Mouse (Mus musculus): Measurements from ENCODE around the gene Arhgap24.

Arhgap24 gene

GRCm38 (mm10) chr5:102903487-102903886 lies 422.3 kb downstream of the Arhgap24 start:
- DNase-seq = peak; percentile 92

- DNase-seq = peak; percentile 24
These were observed 422.9 kb downstream of the Arhgap24 start for GRCm38 (mm10) chr5:102904066-102904465.

DNA sequence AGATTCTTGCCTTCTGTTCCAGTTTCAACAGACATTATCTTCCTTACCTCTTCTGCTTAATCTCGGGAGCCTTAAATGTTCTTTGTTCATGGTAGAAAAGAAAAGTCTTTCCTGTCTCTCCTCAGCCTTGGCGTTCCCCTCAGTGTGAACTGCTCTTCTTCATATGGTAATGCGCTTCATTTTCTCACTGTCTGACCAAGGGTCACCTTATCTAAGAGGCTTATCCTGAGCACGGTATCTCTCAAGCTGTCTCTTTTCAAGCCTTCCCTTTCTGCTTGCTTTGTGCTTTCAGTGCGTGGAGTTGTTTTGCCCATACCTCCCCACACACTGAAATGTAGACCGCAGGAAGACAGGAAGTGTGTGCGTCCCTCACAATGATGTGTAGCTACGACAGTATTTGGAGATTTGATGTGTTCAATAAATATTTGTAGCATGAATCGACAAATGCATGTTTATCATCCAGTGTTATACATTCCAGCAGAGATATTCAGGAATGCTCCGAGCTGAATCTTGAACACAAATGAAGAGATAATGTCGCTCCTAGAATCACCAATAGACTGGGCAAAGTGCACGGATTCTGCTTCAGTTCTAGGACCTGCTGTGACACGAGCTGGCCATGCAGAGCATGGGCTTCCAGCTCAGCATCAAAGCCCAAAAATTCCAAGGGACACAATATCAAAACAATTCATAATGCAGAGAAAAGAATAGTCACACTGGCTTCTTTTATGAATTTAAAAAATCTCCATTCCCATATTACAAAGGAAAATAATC lies 424.4 kb downstream of the Arhgap24 start:
- DNase-seq = no peak

GRCm38 (mm10) chr5:102920199-102920598 lies 439.0 kb downstream of the Arhgap24 start:
- no peak for DNase-seq

DNA sequence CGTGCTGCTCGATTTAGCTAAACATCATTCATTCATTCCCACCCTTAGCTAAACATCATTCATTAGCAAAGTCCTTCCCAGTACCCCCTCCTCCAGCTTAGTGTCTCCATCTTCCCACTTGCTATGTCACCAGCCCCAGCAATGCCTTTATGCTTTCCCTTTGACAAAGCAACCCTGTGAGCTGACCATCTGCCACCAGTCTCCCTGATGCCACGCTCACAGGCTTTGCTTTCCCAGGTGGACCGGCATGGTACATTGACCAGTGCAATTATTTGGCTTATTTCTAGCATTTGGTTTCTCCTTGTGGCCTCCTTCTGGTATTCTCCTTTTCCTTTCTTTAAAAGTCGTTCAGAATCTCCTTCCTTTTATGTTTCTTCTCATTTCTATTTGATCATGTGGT lies 445.6 kb downstream of the Arhgap24 start:
- DNase-seq = no peak

DNA sequence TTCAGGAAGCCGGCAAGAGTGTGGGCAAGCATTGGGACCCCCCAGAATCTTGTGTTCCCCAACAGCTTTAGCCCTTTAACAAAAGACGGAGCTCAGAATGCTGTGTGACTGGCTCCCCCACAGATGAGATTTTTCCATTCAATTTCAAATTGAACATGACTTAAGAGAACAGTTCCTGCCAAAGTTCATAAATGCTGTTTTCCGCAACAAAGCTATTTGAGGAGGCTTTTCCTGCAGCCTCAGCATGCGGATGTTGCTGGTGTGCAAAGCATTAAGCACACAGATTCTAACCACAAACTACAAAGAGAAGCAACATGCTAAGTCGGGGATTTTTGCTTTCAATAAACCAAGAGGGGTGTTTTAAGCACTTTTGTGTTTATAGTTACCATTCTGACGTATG lies 449.0 kb downstream of the Arhgap24 start:
- peak; percentile 6 for DNase-seq

GRCm38 (mm10) chr5:102943864-102944630 lies 462.9 kb downstream of the Arhgap24 start:
- DNase-seq = peak; percentile 37

GRCm38 (mm10) chr5:102946625-102947024 lies 465.4 kb downstream of the Arhgap24 start:
- no peak for DNase-seq

- no peak for DNase-seq
These were observed 466.0 kb downstream of the Arhgap24 start for GRCm38 (mm10) chr5:102947061-102947711.

All from kidney, adult 9 months (tissue).